Mouse (Mus musculus) naive thymus-derived CD4-positive, alpha-beta T cell, adult 5 months (primary cell): ENCODE data around the gene Glp2r. TPM values are rescaled to one million over a fixed set of nuclear protein-coding genes. Genes with fewer than 3 reads are reported as not detected.

ENCODE experiments used
- polyA plus RNA-seq: library from polyadenylated mRNA; unstranded; fragments of 100-300 nt; shearing (Covaris generic); gene quantifications from one replicate; pipeline ENCODE4 v1.2.1, GENCODE M21; 2017

Gene Glp2r
- not detected for polyA plus RNA-seq

DNA sequence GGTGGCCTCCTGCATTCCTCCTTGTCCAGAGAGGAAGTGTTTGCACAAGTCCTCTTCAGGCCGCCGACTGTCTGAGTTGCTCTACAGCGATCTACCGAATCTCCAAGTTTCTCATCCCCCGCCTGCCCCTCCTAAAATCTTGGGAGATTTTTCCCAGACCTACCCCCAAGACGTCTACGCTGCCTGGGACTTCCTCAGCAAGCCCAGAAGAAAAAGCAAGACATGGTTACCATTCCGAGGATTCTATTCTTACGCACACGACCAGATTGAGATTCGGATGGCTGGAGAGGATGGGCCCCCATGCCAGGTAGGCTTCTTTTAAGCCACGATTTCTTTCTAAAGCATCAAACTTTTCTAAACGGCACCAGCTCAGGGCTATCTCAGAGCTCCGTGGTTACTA lies at the start of gene Glp2r:
Gene Glp2r (minus strand): TSS at position 101 of the 400 bp plus-strand sequence.

DNA sequence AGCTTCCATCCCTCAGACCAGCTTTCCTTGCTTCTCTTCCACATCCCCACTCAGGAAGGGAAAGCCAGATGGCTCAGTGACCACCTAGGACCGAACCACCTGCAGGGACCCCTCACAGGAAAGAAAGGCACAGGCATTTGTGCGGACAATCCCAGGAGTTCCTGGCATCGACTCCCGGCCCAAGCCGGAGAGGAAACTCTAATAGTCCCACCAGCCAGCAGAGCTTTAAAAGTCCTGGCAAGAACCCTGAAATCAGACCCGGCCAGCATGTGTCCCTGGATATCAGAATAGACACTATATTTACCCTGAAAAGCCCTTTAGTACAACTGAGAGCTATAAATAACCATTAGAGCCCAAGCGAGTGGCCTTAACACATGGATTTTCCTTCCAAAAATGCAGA lies 27.0 kb upstream of the Glp2r start, which contains the start of gene Dhrs7c:
Gene Dhrs7c (plus strand): TSS at position 257 of the 400 bp plus-strand sequence.

DNA sequence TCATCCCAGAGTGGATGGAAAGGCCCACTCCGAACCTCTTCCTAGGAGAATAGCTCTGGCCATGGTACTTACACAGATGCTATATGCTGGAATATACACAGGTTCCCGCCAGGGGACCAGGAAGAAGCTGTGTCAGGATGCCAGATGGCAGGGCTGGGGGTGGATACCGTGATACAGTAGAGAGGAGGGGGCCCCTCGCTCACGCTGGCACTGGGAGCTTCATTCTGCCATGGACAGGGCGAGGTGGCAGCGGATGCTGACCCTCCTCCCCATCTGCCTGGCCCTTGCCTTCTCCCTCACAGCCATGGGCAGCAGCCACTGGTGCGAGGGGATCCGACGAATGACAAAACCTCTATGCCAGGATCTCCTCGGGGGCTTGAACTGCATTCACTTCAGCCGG lies 3.4 kb upstream of the Glp2r start, which contains the start of gene Gsg1l2:
Gene Gsg1l2 (plus strand): TSS at position 230 of the 400 bp plus-strand sequence.

DNA sequence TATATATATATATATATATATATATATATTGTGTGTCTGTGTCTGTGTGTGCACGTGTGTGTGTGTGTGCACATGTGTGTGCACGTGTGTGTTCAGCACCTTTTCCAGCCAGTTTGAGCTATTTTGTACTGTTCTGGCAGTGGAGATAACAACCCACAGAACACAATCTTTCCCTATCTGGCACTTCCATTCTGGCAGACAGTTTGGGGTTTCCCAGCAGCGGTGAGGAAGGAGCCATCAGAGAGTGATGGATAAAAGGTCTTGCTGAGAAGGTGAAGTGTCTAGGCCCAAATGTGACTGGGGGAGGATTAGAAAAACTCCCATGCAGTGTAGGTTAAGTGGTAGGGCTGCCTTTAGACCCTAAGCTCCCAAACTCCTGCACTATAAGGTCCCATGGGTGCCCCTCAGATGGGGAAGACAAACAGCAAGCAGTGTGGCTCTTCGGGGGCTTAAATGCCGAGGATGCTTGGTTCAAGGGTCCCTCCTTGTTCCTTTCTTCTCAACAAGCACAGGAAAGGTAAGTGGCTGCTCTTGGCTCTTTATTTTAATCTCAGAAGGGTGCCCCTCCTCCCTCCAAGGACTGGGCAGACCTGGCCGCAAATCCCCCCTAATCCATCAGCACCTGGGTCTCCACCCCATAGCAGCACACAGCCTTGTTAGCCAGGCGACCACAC lies 76.1 kb downstream of the Glp2r start, which contains the start of gene Rcvrn:
Gene Rcvrn (plus strand): TSS at position 624 of the 674 bp plus-strand sequence.

Other genes with a start within 250 kb of the Glp2r start
- gene Rcvrn, start 75.8 kb downstream of the Glp2r start, polyA plus RNA-seq: not detected
- gene Gsg1l2, start 3.5 kb upstream of the Glp2r start, polyA plus RNA-seq: not detected
- not detected for gene Dhrs7c, start 27.0 kb upstream of the Glp2r start, polyA plus RNA-seq
- gene Usp43, start 151.0 kb upstream of the Glp2r start, polyA plus RNA-seq: not detected
- not detected for gene Cfap52, start 194.5 kb upstream of the Glp2r start, polyA plus RNA-seq
- 59.1 TPM for gene Stx8, start 195.0 kb upstream of the Glp2r start, polyA plus RNA-seq